Mouse (Mus musculus): ENCODE results near the gene 9930022D16Rik. TPM values are rescaled to one million over a fixed set of nuclear protein-coding genes. Genes with fewer than 3 reads are reported as not detected.

Gene 9930022D16Rik
- polyA plus RNA-seq, 1 experiment, result not detected

DNA sequence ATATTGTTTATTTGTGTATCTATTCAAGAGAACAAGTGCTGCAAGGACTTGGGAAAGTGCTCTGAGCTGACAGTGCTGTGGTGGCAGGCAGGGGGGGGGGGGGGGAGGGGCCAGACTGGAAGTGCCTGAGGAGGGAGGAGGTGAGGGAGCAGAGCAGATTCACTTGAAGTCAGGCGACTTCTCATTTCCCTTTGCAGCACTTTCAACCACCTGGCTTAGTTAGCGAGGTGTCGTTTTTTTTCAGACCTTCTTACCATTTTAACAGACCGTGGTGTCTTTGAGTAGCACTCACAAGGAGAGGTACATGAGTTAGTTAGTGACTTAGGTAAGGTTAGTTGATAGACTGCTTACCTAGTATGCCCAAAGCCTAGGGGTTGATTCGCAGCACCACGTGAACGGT lies 38.3 kb upstream of the 9930022D16Rik start:
- 35% methylated on average over 7 of the region's 7 CpGs for WGBS
- Histone ChIP-seq H3K27ac (ENCODE audit: insufficient read depth, low read length) (peak overlapping the region; percentile 58; the same call in 1 of the 2 replicates), H3K36me3 (ENCODE audit: control insufficient read depth, insufficient read depth, low read length) (peaks cover 1% of the 10 kb centered on the region; the same call in 1 of the 2 replicates), H3K4me1 (ENCODE audit: control insufficient read depth, insufficient read depth, insufficient read length) (peaks cover 26% of the 10 kb centered on the region), H3K4me3 (ENCODE audit: extremely low read depth, insufficient read depth, insufficient read length) (no peak overlapping the region), H3K27me3 (ENCODE audit: control insufficient read depth, insufficient read depth, low read length) (no peaks in the 10 kb centered on the region)
- no peak for TF ChIP-seq CTCF (IDR thresholded peaks at IDR 0.05; ENCODE audit: extremely low read depth, insufficient read depth, insufficient read length, insufficient replicate concordance)
- TF ChIP-seq POLR2A (IDR thresholded peaks at IDR 0.05; ENCODE audit: low read depth, low read length), result no peak
- DNase-seq (ENCODE audit: low read depth in 1 of 2, low spot score in 2 of 2), result peak in 1 of 2 experiments; percentile 57

DNA sequence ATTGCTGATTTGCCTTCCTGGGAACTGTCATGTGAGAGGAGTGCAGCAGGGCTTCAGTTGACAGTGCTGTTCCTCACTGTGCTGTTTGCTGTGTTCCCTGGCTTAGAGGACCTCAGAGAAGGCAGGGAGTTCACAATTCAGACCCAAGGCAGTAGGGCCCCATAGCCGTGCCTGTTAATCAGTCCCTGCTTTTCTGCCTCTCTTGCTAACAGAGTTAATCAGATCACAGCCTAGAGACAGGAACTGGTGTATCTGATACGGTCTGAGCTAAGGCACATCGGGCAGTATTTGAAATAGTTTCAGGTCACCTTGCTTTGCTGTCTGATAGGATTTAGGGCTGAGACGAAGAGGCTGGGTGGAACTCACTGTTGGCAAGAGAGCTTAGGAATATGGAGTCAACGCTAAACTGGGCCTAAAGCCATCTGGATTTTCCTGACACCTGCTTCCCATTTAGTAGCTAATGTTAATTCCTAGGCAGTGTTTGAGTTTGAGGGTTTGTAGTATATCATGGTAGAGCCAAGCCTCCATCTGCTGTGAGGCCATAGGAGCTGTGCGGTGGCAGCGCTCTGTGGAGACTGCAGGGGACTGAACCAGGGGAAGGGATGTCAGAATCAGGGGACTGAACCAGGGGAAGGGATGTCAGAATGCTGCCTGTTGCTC lies 37.1 kb upstream of the 9930022D16Rik start:
- Histone ChIP-seq H3K4me1 (ENCODE audit: control insufficient read depth, insufficient read depth, insufficient read length) (peaks cover 29% of the 10 kb centered on the region), H3K27ac (ENCODE audit: insufficient read depth, low read length) (no peak overlapping the region), H3K36me3 (ENCODE audit: control insufficient read depth, insufficient read depth, low read length) (peaks cover 1% of the 10 kb centered on the region; the same call in 1 of the 2 replicates), H3K27me3 (ENCODE audit: control insufficient read depth, insufficient read depth, low read length) (no peaks in the 10 kb centered on the region), H3K4me3 (ENCODE audit: extremely low read depth, insufficient read depth, insufficient read length) (no peak overlapping the region)
- WGBS, result 68% methylated on average over 7 of the region's 7 CpGs
- no peak for DNase-seq (ENCODE audit: low read depth in 1 of 2, low spot score in 2 of 2)
- TF ChIP-seq POLR2A (IDR thresholded peaks at IDR 0.05; ENCODE audit: low read depth, low read length) (no peak), CTCF (IDR thresholded peaks at IDR 0.05; ENCODE audit: extremely low read depth, insufficient read depth, insufficient read length, insufficient replicate concordance) (no peak)

DNA sequence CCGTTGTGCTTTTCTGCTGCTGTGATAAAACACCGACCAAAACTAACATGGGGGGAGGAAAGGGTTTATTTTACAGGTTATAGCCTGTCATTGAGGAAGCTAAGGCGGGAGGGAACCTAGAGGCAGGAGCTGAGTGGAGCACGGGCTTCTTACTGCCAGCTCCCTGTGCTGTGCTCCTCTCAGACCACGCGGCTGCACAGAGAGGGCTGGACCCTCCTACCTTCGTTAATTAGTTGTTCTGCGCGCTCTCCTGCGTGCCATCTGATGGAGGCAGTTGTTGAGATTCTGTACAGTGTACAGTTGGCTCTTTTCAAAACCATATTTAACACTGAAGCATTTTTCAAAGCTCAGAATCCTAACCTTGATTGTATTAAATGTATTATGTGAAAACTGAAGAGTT lies 36.2 kb upstream of the 9930022D16Rik start:
- 32% methylated on average over 10 of the region's 10 CpGs for WGBS
- no peaks in the 10 kb centered on the region for H3K27me3 ChIP-seq (ENCODE audit: control insufficient read depth, insufficient read depth, low read length)
- H3K4me1 ChIP-seq (ENCODE audit: control insufficient read depth, insufficient read depth, insufficient read length), result peaks cover 26% of the 10 kb centered on the region
- no peak for DNase-seq (ENCODE audit: low read depth in 1 of 2, low spot score in 2 of 2)
- no peak overlapping the region for H3K4me3 ChIP-seq (ENCODE audit: extremely low read depth, insufficient read depth, insufficient read length)
- no peak overlapping the region for H3K27ac ChIP-seq (ENCODE audit: insufficient read depth, low read length)
- no peaks in the 10 kb centered on the region for H3K36me3 ChIP-seq (ENCODE audit: control insufficient read depth, insufficient read depth, low read length)
- TF ChIP-seq POLR2A (IDR thresholded peaks at IDR 0.05; ENCODE audit: low read depth, low read length) (no peak), CTCF (IDR thresholded peaks at IDR 0.05; ENCODE audit: extremely low read depth, insufficient read depth, insufficient read length, insufficient replicate concordance) (no peak)

GRCm38 (mm10) chr11:109378051-109378450 lies 35.7 kb upstream of the 9930022D16Rik start:
- Histone ChIP-seq H3K36me3 (ENCODE audit: control insufficient read depth, insufficient read depth, low read length) (no peaks in the 10 kb centered on the region), H3K4me1 (ENCODE audit: control insufficient read depth, insufficient read depth, insufficient read length) (peaks cover 26% of the 10 kb centered on the region), H3K4me3 (ENCODE audit: extremely low read depth, insufficient read depth, insufficient read length) (no peak overlapping the region), H3K27me3 (ENCODE audit: control insufficient read depth, insufficient read depth, low read length) (no peaks in the 10 kb centered on the region), H3K27ac (ENCODE audit: insufficient read depth, low read length) (no peak overlapping the region)
- TF ChIP-seq POLR2A (IDR thresholded peaks at IDR 0.05; ENCODE audit: low read depth, low read length), result no peak
- TF ChIP-seq CTCF (IDR thresholded peaks at IDR 0.05; ENCODE audit: extremely low read depth, insufficient read depth, insufficient read length, insufficient replicate concordance), result no peak
- WGBS, result 67% methylated on average over 7 of the region's 7 CpGs
- no peak for DNase-seq (ENCODE audit: low read depth in 1 of 2, low spot score in 2 of 2)

- DNase-seq (ENCODE audit: low read depth in 1 of 2, low spot score in 2 of 2), result peak in 1 of 2 experiments; percentile 41
- Histone ChIP-seq H3K27me3 (ENCODE audit: control insufficient read depth, insufficient read depth, low read length) (no peaks in the 10 kb centered on the region), H3K4me1 (ENCODE audit: control insufficient read depth, insufficient read depth, insufficient read length) (peaks cover 21% of the 10 kb centered on the region), H3K36me3 (ENCODE audit: control insufficient read depth, insufficient read depth, low read length) (0 out of 2 replicates have a peak, but pooled peaks cover 1% of the 10 kb centered on the region), H3K27ac (ENCODE audit: insufficient read depth, low read length) (no peak overlapping the region), H3K4me3 (ENCODE audit: extremely low read depth, insufficient read depth, insufficient read length) (no peak overlapping the region)
- no peak for TF ChIP-seq CTCF (IDR thresholded peaks at IDR 0.05; ENCODE audit: extremely low read depth, insufficient read depth, insufficient read length, insufficient replicate concordance)
- no peak for TF ChIP-seq POLR2A (IDR thresholded peaks at IDR 0.05; ENCODE audit: low read depth, low read length)
- 38% methylated on average over 5 of the region's 5 CpGs for WGBS
Measured at GRCm38 (mm10) chr11:109380662-109381061, 33.1 kb upstream of the 9930022D16Rik start.

GRCm38 (mm10) chr11:109385296-109385695 lies 28.4 kb upstream of the 9930022D16Rik start:
- no peak for DNase-seq (ENCODE audit: low read depth in 1 of 2, low spot score in 2 of 2)
- H3K27ac ChIP-seq (ENCODE audit: insufficient read depth, low read length), result no peak overlapping the region
- 0 out of 2 replicates have a peak, but pooled peaks cover 1% of the 10 kb centered on the region for H3K36me3 ChIP-seq (ENCODE audit: control insufficient read depth, insufficient read depth, low read length)
- peaks cover 3% of the 10 kb centered on the region; the same call in 1 of the 2 replicates for H3K4me1 ChIP-seq (ENCODE audit: control insufficient read depth, insufficient read depth, insufficient read length)
- no peaks in the 10 kb centered on the region for H3K27me3 ChIP-seq (ENCODE audit: control insufficient read depth, insufficient read depth, low read length)
- H3K4me3 ChIP-seq (ENCODE audit: extremely low read depth, insufficient read depth, insufficient read length), result no peak overlapping the region
- 85% methylated on average over 8 of the region's 8 CpGs for WGBS
- TF ChIP-seq CTCF (IDR thresholded peaks at IDR 0.05; ENCODE audit: extremely low read depth, insufficient read depth, insufficient read length, insufficient replicate concordance) (no peak), POLR2A (IDR thresholded peaks at IDR 0.05; ENCODE audit: low read depth, low read length) (no peak)

GRCm38 (mm10) chr11:109389046-109389445 lies 24.7 kb upstream of the 9930022D16Rik start:
- TF ChIP-seq POLR2A (IDR thresholded peaks at IDR 0.05; ENCODE audit: low read depth, low read length), result no peak
- TF ChIP-seq CTCF (IDR thresholded peaks at IDR 0.05; ENCODE audit: extremely low read depth, insufficient read depth, insufficient read length, insufficient replicate concordance), result no peak
- no peaks in the 10 kb centered on the region; the same call in 1 of the 2 replicates for H3K4me1 ChIP-seq (ENCODE audit: control insufficient read depth, insufficient read depth, insufficient read length)
- 86% methylated on average over 5 of the region's 5 CpGs for WGBS
- H3K36me3 ChIP-seq (ENCODE audit: control insufficient read depth, insufficient read depth, low read length), result peaks cover 1% of the 10 kb centered on the region; the same call in 1 of the 2 replicates
- no peak for DNase-seq (ENCODE audit: low read depth in 1 of 2, low spot score in 2 of 2)
- H3K27me3 ChIP-seq (ENCODE audit: control insufficient read depth, insufficient read depth, low read length), result no peaks in the 10 kb centered on the region
- H3K4me3 ChIP-seq (ENCODE audit: extremely low read depth, insufficient read depth, insufficient read length), result no peak overlapping the region
- H3K27ac ChIP-seq (ENCODE audit: insufficient read depth, low read length), result no peak overlapping the region

Measured in spleen, adult 2 months (tissue).